Mouse (Mus musculus) heart, adult 9 months (tissue): ENCODE measurements at regions not wholly inside any gene's neighbourhood (a gene's known extent, or its start where the extent isn't known, plus 50 kb on each side); places are given as distances from the start of the nearest gene placed in this dataset.

Experiments
- DNase-seq, 2 experiments: peaks; one replicate each; pipeline ENCODE4 v3.0.0; 2022; ENCODE audit warnings: low spot score in 2 of 2

- no peak for DNase-seq
Observed at GRCm38 (mm10) chr10:38516636-38517035, 304.9 kb downstream of the Rfpl4b start.
